In the genomic region with DNA sequence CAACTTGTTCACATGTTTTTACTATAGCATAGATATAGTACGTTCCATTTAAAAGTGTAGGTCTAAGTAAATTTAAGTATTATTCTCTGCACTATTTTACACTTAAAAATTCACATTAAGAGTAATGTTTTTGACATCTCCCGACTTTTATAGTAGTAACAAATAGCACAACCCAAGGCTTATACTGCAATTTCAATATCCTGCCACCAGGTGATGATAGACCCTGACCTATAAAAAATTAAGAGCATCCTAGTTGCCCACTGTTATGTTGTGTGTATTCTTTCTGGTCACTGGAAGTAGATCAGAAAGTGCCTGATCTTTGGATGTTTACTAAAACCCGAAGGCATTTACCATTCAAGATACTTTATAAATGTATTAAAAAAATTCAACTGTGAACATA, we compare ENCODE assay signal across 16 mouse cellular contexts. TPM values are rescaled to one million over a fixed set of nuclear protein-coding genes. Genes with fewer than 3 reads are reported as not detected.
"Had no signal": no experiment of that assay in that cellular context is flagged by ENCODE, and none has a peak within 500 bp of the region (broad histone marks: within the 10 kb centered on the region; RNA-seq: fewer than 3 reads in every experiment).

No protein-coding gene starts in this region.

- DNase-seq: kidney, adult 2 months; kidney, postnatal 25 days; lung, adult 2 months; lung, postnatal 10 days; right cerebral cortex, postnatal 4 days; spleen, adult 18-20 months; thymus, adult 2 months; thymus, postnatal 25 days had no signal

- H3K4me2 ChIP-seq: liver, embryonic 11.5 days; liver, embryonic 15.5 days; midbrain, embryonic 12.5 days; neural tube, embryonic 15.5 days had no signal

- H3K4me1 ChIP-seq: limb, embryonic 10.5 days; liver, embryonic 15.5 days; neural tube, embryonic 15.5 days had no signal

- H3K9ac ChIP-seq: liver, embryonic 15.5 days; midbrain, embryonic 12.5 days; neural tube, embryonic 15.5 days had no signal

- H3K27me3 ChIP-seq: liver, embryonic 15.5 days; neural tube, embryonic 15.5 days had no signal

- H3K9me3 ChIP-seq: limb, embryonic 10.5 days; liver, embryonic 15.5 days; midbrain, embryonic 12.5 days; neural tube, embryonic 15.5 days had no signal

- H3K27ac ChIP-seq: limb, embryonic 10.5 days; liver, embryonic 15.5 days; macrophage; midbrain, embryonic 12.5 days; neural tube, embryonic 15.5 days had no signal

- H3K4me3 ChIP-seq: limb, embryonic 10.5 days; liver, embryonic 15.5 days; midbrain, embryonic 12.5 days; myocyte; neural tube, embryonic 15.5 days had no signal

- H3K36me3 ChIP-seq: limb, embryonic 10.5 days; liver, embryonic 15.5 days; midbrain, embryonic 12.5 days; neural tube, embryonic 15.5 days had no signal

RNA-seq across cellular contexts. Expression of a gene that starts 55.9 kb away (rescaled TPM):
- total RNA-seq: megakaryocyte-erythroid progenitor cell, adult 5-6 weeks had no signal
- polyA plus RNA-seq: macrophage, myocyte had no signal
